Mouse (Mus musculus) MEL-GATA-1-ER (cell line): ENCODE results near the gene Ptprj.

Experiments
- DNase-seq: peaks from one replicate; pipeline ENCODE4 v3.0.0-alpha.2; 2012; ENCODE audit warnings: low read depth; ENCODE audit errors: extremely low read depth

Ptprj gene

DNA sequence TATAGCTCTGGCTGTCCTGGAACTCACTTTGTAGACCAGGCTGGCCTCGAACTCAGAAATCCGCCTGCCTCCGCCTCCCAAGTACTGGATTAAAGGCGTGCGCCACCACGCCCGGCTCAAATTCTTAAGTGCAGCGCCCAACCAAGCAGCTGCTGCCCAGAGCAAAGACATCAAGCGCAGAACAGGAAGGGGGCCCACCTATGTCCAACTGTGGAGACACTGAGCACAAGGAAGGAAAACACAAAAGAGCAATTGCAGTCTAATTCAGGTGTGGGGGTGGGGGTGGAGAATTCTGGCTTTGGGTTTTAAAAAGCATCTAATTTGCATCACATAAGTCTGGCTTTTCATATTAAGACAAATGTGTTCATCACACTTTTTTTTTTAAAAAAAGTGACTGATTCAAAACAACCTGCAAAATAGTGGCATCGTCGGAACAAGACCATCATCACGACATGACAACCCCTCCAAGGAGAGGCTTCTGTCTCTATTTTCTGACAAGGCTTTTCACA lies 20.7 kb downstream of the Ptprj start:
- DNase-seq = peak; percentile 91

GRCm38 (mm10) chr2:90559015-90559687 lies 21.3 kb downstream of the Ptprj start:
- DNase-seq = peak; percentile 71

DNA sequence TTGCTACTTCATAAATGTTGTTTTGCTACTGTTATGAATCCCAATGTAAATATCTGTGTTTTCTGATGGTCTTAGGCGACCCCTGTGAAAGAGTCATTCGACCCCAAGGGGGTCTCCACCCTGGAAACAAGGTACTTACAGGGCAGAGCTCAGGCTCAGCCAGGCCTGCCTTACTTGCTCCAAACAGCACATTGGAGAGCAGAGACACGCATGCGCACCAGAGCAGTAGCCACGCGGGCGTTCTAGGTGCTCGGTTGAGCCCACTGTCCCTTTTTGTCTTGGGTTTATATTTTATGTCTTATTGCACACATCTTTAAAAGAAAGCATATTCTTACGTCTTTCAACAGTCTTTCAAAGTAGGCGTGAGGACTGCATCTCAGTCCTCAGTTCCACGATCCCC lies 22.1 kb downstream of the Ptprj start:
- no peak for DNase-seq

- no peak for DNase-seq
Measured at GRCm38 (mm10) chr2:90557913-90558312, 22.5 kb downstream of the Ptprj start.

DNA sequence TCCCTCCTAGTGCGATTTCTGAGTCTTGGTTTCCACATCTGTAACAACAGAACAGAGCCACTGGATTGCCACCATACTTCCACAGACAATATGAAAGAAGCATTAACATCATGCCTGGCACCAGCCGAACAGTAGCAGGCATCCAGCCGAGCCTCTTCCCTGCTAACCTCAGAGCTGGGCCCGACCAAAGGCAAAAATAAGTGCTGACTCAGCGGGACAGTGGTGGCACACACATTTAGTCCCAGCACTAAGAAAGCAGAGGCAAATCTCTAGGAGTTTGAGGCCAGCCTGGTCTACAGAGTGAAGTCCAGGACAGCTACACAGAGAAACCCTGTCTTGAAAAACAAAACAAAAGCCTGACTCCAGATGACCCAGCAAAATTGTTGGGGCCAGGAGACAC lies 24.7 kb downstream of the Ptprj start:
- DNase-seq = no peak

GRCm38 (mm10) chr2:90554806-90555205 lies 25.6 kb downstream of the Ptprj start:
- DNase-seq = no peak

DNA sequence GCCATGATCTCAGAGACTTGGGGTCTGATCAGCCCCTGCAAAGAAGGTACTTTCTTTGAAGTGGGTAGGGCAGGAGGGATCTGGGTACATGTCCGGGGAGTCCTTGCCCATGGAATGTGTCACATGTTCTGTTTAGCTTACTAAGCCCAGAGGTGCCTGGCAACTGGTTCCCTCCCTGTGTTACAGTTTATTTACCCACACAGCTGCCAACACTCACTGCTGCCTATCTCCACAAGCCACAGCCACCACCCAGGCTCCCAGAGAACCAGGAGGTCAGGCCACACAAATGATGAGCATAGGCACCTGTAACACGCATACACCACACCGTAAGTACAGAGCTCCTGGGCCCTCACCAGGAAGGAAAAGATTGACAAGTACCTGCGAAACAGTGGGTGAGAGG lies 26.6 kb downstream of the Ptprj start:
- DNase-seq = no peak

- DNase-seq = no peak
Measured at GRCm38 (mm10) chr2:90550656-90551055, 29.8 kb downstream of the Ptprj start.

- DNase-seq = no peak
Measured at GRCm38 (mm10) chr2:90548541-90548940, 31.9 kb downstream of the Ptprj start.

DNA sequence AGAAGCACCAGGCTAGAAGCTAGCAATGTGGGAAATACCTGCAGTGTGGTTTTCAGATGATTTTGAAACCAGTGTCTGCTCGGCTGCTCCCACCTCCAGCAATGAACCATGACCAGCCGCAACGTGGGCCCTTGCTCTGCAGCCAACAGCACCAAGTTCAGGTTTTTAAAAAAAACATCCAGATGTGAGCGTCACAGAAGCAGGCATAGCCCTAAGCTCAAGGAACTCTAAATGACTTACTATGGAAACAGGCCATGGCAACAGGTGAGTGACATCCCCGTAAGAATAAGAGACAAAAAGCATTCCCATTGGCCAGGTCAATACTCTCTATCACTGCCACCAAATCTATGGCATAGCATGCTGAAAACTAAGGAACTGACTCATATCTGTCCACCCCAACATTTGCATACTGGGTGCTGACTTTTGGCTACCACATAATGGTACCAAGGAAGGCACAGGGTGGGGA lies 33.3 kb downstream of the Ptprj start:
- no peak for DNase-seq

DNA sequence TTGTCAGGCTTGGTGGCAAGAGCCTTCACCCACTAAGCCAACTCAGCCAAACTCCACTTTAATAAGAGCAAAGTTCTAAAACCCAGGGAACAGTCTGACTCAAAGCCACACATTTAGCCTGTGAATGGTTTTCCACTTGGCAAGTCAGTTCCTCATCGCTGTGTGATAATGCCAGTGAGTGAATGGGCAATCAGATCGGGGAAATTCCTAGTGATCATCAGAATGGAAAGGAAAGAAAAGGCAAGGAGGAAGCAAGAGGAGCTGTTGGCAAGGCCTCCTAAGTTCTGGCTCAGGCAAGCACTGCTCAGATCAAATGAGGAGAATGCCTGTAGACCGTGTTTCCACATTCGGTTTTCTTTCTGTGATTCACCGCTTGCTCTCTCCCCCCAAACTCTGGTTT lies 35.2 kb downstream of the Ptprj start:
- DNase-seq = no peak

DNA sequence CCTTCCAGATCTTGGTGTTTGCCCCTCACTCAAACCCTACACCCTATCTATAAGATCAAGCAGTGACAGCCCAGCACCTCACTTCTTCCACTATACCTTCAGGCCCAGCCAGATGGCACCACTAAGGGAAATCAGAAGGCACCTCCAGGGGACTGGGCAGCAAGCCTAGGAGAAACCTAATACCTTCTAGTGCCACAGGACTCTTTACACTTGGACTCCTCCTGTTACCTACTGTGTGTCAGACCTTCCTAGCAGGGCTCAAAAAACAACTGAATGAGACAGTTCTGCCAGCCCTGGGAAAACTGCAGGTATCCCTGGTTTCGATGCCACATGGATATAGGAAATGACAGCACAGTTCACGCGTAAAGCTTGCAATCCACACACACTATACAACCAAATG lies 36.5 kb downstream of the Ptprj start:
- DNase-seq = no peak

- no peak for DNase-seq
Measured at GRCm38 (mm10) chr2:90543106-90543702, 37.2 kb downstream of the Ptprj start.

DNA sequence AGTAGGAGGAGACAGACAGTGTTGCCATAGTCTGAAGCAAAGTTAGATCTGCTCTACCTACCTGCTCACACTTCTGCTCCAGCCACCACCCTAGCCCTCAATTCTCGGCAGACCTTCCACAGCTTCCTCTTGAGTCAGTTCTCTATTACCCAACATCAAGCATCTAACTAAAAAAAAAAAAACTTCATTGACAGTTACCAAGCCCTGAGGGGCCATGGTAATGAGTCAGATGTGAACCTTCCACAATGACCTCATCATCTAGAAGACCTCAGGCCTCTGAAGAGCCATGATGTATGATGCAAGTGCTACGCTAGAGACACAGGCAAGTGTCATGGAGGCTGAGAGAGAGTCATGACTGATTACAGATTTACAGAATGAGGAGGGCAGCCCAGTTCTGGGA lies 37.8 kb downstream of the Ptprj start:
- DNase-seq = no peak

DNA sequence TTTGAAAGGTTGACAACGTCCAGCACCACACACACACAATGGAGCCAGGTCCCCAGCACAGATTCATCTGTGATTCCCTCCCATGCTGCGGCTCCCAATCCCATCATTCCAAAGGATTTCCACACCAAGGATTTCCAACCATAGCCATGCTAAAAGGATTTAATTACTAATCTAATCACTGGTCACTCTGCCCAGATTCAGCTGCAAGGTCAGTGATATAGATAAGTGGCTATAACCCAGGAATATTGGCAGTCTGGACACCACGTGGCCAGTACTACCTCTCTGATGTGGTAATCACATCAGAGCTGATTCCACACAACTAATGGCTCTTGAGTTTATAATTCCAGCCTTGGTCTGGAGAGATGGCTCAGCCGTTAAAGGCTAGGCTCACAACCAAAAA lies 41.2 kb downstream of the Ptprj start:
- DNase-seq = no peak

DNA sequence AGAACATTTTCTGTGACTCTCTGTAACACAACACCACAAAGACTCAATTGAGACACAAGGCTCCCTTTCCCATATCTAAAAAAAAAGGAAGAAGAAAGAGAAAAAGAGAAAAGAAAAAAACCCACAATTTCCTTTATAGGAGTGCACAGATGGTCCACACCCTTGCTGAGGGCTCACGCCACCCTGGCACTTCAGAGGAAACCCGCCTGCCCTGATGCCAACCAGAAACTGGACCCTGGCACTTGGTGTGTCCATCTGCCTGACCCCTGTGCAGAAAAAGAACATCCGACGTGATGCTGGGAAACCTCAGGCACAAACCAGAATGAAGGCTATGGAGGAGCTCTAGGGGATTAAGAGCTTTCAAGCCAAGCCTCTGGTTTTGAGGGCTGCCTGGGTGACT lies 43.2 kb downstream of the Ptprj start:
- DNase-seq = no peak

DNA sequence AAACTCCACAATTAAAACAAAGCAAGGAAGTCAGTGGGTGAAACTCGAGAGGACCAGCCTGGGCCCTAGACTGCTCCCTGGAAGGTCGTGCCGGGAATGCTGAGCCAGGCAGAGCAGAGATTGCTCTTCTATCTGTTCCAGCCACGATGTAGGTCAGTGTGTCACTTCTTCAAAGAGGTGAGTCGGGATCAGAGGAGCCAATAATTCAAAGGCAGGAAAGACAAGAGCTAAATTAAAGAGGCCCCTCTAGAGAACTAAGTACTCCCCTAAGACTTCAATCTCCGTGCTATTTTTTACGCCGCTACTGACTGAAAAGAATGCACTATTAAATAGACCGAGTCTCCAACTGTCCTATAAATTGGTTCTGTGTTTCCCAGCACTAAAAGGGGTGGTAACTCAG lies 43.9 kb downstream of the Ptprj start:
- DNase-seq = no peak

DNA sequence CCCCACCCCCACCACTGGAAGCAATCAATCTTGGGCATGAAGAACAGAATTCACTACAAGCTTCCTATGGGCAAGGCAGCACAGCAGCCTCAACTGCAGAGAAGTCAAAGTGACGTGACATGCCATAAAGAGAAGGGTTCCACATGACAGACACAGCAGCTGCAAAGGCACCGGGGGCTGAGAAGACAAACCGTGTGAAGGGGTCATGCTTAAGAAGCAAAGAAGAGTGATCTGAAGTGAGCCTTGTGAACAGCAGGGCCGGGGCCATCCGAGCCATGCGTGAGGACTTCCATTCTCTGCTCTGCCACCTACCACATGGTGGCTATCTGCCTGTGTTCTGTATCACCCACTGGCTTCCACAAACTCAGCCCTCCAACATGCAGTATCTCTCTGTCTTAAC lies 45.7 kb downstream of the Ptprj start:
- DNase-seq = no peak

DNA sequence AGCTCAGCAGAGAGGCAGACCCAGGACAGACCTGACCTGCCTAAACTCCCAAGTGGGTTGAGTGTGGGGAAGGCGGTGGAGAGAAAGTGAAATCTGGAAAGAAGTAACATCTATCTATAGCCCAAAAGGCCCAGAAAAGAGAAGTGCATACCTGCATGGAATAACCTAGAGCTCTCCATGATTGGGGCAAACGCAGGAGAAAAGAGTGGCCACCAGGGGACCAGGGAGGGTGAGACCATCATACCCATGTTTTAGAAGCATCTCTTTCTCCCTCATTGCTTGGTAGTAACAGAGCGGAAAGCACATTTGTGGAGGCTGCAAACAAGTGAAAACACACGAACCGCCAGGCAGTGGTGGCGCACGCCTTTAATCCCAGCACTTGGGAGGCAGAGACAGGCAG lies 46.5 kb downstream of the Ptprj start:
- DNase-seq = no peak

DNA sequence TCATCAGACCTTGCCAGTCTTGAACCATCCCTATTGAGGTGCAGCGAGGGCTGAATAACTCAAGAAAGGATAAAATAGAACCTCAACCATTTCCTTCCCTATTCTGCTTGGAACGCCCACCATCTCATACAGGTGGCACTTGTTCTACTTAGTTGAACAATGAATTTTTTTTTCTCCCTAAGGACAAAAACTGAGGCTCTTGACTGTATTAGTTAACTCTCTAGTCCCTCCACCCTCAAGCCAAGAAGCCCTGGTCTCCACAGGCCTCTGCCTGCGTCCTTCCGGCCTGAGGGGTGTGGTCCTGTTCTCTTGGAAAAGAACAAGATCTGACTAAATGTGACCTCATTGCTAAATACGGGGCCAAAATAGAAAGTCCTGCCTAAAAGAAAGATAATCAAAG lies 48.4 kb downstream of the Ptprj start:
- no peak for DNase-seq

DNA sequence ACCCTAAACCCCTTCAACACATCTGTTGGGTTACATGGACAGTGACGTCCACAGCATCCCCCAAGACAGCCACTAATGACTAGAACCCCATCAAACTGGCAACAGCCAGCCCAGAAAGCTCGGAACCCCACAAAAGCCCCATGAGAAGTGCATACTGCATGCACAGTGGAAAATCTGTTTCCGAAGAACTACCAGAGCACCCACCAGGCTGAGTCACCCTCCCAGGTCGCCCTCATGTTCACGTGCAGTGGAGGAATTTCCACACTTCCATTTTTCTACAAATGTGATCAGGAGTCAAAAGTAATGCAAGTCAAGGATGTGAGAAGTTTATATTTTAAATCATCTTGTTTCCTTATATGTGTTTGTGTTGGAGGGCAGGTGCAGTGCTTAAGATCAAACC lies 52.3 kb downstream of the Ptprj start:
- no peak for DNase-seq

DNA sequence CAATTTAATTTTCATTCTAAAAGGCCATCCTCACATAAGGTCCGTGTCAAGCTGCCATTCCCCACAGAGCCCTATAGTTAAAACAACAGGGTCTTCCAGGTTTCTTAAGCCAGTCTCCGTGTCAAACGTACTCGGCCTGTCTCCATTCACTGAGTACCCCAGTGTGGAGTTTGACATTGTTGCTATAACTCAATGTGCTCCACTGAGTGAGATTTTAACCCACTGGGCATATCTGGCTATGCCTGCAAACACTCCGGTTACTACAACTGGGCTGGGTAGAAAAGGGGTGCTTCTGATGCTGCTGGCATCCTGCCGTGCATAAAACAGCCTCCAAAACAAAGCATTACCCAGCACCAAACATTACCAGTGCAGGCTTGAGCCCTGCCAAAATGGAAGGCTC lies 53.5 kb downstream of the Ptprj start:
- no peak for DNase-seq

GRCm38 (mm10) chr2:90526564-90526963 lies 53.9 kb downstream of the Ptprj start:
- no peak for DNase-seq
